Mouse (Mus musculus) liver, adult 2 months (tissue): Measurements from ENCODE around the gene Kcng4.

Experiments used
- CTCF ChIP-seq: fragments of 200-500 bp; IDR thresholded peaks from 2 replicates; pipeline ENCODE4 v1.5.1; 2011; ENCODE audit warnings: low read depth, low read length, control low read depth
- POLR2A ChIP-seq: fragments of 200-500 bp; IDR thresholded peaks from 2 replicates; pipeline ENCODE4 v1.6.1; 2011; ENCODE audit warnings: low read length, control low read depth; ENCODE audit not compliant: insufficient read depth; ENCODE audit errors: extremely low read depth

DNA sequence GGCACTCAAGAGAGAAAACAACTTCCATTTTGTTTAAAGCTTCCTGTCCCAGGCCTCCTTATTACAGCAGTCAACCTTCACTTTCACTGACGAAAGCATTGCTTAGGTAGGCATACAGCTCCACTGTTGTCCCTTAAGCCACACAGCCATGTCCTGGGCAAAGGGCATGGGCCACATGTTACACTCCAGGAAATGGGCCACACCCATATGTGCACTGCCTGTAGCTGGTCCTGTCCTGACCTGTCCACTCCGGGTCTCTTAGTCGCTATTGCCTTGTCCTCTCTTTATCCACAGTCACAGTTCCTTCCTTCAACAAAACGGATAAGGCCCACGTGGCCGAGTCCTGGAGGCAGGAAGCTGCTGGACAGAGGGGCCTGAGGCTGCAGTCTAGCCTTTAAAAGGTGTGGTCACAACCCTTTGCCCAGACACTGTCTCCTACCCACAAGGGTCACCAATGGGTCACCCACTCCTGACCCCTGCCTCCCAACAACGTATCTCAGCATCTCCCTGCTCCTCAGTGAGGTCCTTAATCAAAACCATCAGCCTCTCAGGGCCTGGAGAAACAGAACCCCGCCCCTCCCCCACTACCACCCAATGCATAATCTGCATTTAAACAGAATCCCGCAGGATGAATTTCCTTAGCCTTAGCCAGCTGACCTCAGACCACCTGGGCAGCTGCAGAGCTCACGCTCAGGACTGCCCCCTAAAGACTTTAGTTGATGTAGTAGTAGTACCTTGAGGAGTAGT, 7.7 kb downstream of the Kcng4 start:
- TF ChIP-seq CTCF (no peak), POLR2A (no peak)
